Mouse (Mus musculus) cerebellum, adult (tissue): Measurements from ENCODE around the gene Pigx.

ENCODE experiments used
- ATAC-seq: cut with Nextera tagmentation; 2 replicates; pipeline ENCODE4 v1.9.2; 2017; ENCODE audit warnings: mild to moderate bottlenecking, moderate library complexity, mixed read lengths; ENCODE audit not compliant: insufficient number of reproducible peaks, low FRiP score, low TSS enrichment

The Pigx gene

DNA sequence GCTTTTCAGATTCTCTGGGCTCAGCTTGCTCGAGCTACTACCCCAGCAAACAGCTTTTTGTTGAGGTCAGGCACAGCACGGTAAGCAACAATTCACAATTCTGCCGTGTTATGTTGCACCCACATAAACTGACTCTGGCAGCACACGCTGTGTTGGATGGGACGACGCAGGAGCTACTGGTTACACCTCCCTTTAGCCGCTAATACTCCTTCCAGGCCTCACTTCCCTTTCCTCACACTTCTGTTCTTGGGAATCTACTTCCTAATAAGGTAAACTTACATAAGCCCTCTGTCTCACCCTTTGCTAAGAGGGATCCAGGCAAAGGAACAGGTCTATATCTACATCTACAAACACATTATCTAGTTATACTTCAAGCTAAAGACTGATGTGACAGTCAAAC is 35.6 kb downstream of the Pigx start:
- ATAC-seq, result no peak

DNA sequence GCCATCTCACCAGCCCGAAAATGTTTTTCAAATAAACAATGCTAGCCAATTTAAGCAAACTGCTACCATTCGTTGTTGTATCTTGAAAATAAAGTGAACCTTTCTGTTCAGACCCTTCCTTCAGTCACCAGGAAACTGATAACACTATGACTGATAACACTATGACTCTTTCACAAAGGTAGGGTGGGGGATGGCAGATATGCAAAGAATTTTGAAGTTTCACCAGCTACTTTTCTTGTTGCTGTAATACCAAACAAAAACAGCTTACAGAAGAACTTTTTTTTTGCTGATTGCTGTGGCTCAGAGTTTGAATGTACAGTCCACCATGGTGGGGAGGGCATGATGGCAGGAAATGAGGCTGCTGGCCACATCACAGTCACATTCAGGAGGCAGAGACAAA is 37.3 kb downstream of the Pigx start:
- ATAC-seq, result no peak

DNA sequence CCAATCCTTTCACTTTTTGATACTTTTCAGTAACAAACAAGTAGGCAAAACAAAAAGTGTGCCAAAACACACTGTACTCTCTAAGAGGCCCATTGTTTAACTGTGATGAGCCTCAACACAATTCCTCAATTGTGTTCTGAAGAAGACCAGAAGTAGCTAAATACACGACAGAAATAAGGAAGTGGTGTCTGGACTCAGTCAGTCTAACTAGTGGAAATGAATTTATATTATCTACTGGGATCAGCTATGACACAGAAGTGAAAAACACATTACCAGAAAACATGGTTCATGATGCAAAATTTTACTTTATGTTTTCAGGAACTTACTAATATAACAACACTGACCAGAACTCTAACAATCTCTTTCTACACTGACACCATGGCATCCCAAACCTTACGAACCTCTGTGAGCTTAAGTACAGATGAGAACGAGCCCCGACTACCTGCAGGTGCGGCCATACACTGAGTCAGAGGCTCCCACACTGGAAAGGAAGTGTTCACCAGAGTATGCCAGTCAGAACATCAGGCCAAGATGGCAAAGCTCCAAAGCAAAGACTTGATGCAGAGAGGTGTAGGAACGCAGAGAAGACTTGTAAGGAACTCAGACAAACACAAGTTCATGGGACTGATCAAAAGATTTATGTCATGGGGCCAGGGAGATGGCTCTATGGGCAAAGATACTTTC is 39.6 kb downstream of the Pigx start:
- ATAC-seq, result no peak

DNA sequence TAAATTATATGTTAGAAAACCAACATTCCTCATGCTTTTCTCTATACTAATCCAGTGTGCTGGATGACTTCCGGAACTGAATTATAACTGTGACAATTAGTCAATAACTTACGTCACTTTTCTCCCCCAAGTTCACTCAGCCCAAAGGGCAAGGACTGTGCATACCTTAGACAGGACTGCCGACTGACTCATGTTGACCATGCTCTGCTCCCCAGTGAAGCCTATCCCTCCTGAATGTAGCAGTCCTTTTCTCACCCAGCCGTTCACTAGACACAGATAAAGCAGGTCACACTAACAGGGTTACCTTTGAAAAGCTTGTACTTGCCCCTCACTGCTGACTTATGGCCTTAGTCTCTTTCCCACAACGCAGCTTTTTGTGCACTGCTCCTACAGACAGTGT is 40.7 kb downstream of the Pigx start:
- no peak for ATAC-seq

DNA sequence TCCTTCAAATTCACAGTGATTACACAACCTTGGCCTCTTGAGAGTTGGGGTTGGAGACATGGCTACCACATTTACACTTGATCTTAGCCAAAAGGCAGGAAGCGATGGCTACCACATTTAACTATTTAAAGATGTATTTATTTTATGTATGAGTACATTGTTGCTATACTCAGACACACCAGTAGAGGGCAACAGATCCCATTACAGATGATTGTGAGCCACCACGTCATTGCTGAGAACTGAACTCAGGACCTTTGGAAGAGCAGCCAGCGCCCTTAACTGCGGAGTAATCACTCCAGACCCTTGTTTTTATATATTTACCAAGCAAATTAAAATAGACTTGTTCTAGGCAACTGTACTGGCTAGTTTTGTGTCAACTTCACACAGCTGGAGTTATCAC is 57.2 kb downstream of the Pigx start:
- no peak for ATAC-seq
